Mouse (Mus musculus) hindbrain, embryonic 12.5 days (tissue): Measurements from ENCODE around the gene Tmem184b. TPM values are rescaled to one million over a fixed set of nuclear protein-coding genes. Genes with fewer than 3 reads are reported as not detected.

ENCODE experiments used
- ATAC-seq: fragments of 200-750 bp; cut with Nextera tagmentation; 2 replicates; pipeline ENCODE4 v1.8.0; 2017; ENCODE audit warnings: moderate TSS enrichment; ENCODE audit not compliant: low FRiP score
- H3K27ac ChIP-seq: fragments of 300-500 bp; sonication (generic); 2 replicates; pipeline ENCODE4 v1.5.1; 2016; ENCODE audit warnings: mild to moderate bottlenecking
- H3K27me3 ChIP-seq: fragments of 300-500 bp; sonication (generic); 2 replicates; pipeline ENCODE4 v1.6.1; 2016; ENCODE audit warnings: mild to moderate bottlenecking
- H3K36me3 ChIP-seq: fragments of 300-500 bp; sonication (generic); 2 replicates; pipeline ENCODE4 v1.6.1; 2016; ENCODE audit warnings: mild to moderate bottlenecking
- H3K4me1 ChIP-seq: fragments of 300-500 bp; sonication (generic); 2 replicates; pipeline ENCODE4 v1.6.1; 2016
- H3K4me2 ChIP-seq: fragments of 300-500 bp; sonication (generic); replicated peaks from 2 replicates; pipeline ENCODE4 v1.6.1; 2016; ENCODE audit warnings: mild to moderate bottlenecking
- H3K4me3 ChIP-seq: fragments of 300-500 bp; sonication (generic); 2 replicates; pipeline ENCODE4 v1.5.1; 2016; ENCODE audit warnings: mild to moderate bottlenecking
- H3K9ac ChIP-seq: fragments of 300-500 bp; sonication (generic); 2 replicates; pipeline ENCODE4 v1.6.1; 2016; ENCODE audit warnings: mild to moderate bottlenecking, moderate library complexity
- H3K9me3 ChIP-seq: fragments of 300-500 bp; sonication (generic); replicated peaks from 2 replicates; pipeline ENCODE4 v1.6.1; 2016; ENCODE audit warnings: mild to moderate bottlenecking
- WGBS: fragments of 180-500 bp; shearing (Covaris S2); methylation state at CpG from one replicate; pipeline ENCODE4 v1.1.7; 2016; 5-methylcytosine and 5-hydroxymethylcytosine counted together
- polyA plus RNA-seq: library from polyadenylated mRNA; unstranded; fragments of >200 nt; fragmentation: Nextera tagmentation; extraction: Ambion mirVana; gene quantifications from 2 replicates; pipeline ENCODE4 v1.2.1, GENCODE M21; 2016

Tmem184b gene
- polyA plus RNA-seq, 1 experiment from 2014 or later: 46.2 TPM

DNA sequence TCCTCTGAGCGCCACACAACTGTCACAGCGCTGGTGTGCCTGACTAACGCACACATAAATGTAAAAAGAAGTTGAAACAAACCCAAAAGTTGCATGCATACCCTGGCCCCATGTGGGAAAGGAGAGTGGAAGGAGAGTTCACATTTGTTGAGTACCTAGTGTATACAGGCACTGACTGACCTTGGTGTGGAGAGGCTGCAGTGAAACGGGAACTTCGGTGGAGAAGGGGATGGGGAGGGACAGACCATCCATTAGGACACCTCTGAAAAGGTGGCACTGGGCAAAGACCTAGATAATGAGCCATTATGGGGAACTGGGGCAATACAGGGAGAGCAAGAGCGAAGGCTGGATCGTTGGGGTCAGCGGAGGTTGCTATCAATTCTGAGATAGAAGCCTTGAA, 46.9 kb downstream of the Tmem184b start:
- Histone ChIP-seq H3K9me3 (no peaks in the 10 kb centered on the region), H3K4me1 (peaks cover 25% of the 10 kb centered on the region), H3K9ac (no peak overlapping the region), H3K4me2 (peak overlapping the region; percentile 75), H3K27ac (no peak overlapping the region), H3K36me3 (peaks cover 7% of the 10 kb centered on the region), H3K4me3 (no peak overlapping the region), H3K27me3 (peaks cover 20% of the 10 kb centered on the region)
- 80% methylated on average over 8 of the region's 8 CpGs for WGBS
- no peak for ATAC-seq

DNA sequence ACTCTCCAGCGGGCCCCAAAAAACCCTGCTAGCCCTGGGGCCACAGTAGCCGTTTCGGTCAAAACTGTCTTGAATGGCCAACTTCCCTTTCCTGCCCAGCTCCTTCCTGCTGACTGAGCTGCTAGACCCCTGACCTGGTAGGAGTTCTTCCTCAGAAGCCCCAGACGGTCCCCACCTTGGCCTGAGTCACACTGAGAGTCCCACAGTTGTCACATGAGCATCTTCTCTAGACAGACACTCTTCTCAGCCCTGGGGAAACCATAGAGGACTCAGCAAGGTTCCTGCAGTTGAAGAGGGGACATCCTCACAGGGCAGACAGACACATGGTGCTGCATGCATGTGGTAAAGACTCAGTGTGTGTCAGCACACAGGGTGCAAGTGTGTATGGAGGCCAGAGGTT, 48.8 kb downstream of the Tmem184b start:
- Histone ChIP-seq H3K9ac (no peak overlapping the region), H3K27ac (no peak overlapping the region), H3K4me3 (no peak overlapping the region), H3K27me3 (peaks cover 23% of the 10 kb centered on the region), H3K4me2 (no peak overlapping the region), H3K4me1 (peaks cover 23% of the 10 kb centered on the region), H3K9me3 (no peaks in the 10 kb centered on the region), H3K36me3 (no peaks in the 10 kb centered on the region)
- no peak for ATAC-seq
- 76% methylated on average over 4 of the region's 4 CpGs for WGBS

DNA sequence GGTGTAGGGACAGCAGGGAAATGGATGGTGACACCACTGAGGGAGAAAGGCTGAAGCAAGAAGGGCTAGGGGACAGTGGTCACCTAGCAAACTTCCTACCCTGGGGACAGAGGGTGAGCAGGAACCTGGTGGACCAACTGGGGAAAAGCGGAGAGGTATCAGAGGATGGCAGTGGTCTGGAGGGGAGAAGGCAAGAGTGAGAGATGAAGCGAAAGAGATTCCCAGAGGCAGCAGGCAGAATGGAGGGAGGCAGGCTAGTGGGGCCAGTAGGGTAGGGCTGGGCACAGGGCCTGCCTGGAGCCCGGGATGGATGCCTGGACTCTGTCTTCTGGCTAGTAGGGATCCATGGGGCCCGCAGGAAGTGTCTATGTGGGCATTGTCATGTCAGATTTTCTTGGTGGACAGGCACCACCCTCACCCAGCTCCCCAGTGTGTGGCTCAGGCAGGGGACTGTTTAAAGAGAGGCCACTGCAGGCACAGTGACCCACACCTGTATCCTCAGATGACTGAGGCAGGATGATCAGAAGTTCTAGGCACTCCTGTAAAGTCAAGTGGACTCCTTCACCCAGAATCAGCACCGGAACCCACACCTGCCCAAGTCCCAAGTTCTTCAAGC, 49.6 kb downstream of the Tmem184b start:
- 87% methylated on average over 5 of the region's 5 CpGs for WGBS
- no peak overlapping the region for H3K27ac ChIP-seq
- H3K36me3 ChIP-seq: no peaks in the 10 kb centered on the region
- ATAC-seq: no peak
- peaks cover 30% of the 10 kb centered on the region for H3K27me3 ChIP-seq
- no peak overlapping the region for H3K9ac ChIP-seq
- H3K4me1 ChIP-seq: peaks cover 23% of the 10 kb centered on the region
- H3K4me3 ChIP-seq: no peak overlapping the region
- H3K4me2 ChIP-seq: no peak overlapping the region
- no peaks in the 10 kb centered on the region for H3K9me3 ChIP-seq

DNA sequence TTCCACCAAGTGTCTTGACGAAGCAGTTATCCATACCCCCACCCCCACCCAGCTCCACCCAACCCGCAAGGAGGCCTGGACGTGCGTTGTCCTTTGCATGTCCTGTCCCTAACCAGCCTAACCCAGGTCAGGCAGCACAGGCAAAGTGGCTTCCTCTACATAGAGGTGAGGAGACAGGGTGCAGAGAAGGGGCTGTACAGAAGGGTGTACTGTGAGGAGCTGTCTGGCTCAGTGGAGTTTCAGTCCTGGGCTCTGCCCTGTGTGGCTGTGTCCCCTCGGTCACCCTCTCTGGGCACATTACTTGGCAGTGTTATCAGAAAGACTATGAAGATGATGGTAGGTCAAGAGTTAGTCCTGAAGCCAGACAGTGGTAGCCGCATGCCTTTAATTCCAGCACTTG, 50.9 kb downstream of the Tmem184b start:
- WGBS: 83% methylated on average over 6 of the region's 6 CpGs
- Histone ChIP-seq H3K4me2 (no peak overlapping the region), H3K4me1 (peaks cover 27% of the 10 kb centered on the region), H3K9ac (no peak overlapping the region), H3K9me3 (no peaks in the 10 kb centered on the region), H3K27ac (no peak overlapping the region), H3K27me3 (peaks cover 36% of the 10 kb centered on the region), H3K36me3 (no peaks in the 10 kb centered on the region), H3K4me3 (no peak overlapping the region)
- ATAC-seq: no peak

DNA sequence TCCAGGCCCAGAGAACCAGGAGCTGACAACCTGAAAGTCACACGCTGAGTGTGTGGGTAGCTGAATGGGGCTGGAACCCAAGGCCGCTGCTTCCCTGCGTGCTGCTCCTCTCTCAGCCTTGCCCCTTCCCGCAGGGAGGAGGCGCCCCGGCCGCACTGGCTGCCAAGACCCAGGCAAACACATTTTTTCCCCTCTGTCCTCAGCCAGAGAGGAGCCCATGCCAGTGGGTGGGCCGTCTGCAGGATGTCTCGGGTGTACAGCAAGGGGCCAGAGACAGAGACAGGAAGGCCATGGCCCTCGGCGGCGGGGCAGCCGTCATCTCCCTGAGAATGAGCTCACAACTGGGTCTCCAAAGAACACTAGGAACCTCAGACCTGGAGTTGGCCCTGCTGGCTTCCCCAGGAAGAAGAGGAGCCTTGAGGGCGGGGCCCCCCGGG, 52.0 kb downstream of the Tmem184b start:
- Histone ChIP-seq H3K4me3 (no peak overlapping the region), H3K36me3 (no peaks in the 10 kb centered on the region), H3K9ac (peak overlapping the region; percentile 9; the same call in 1 of the 2 replicates), H3K4me1 (peaks cover 17% of the 10 kb centered on the region), H3K27me3 (peaks cover 29% of the 10 kb centered on the region), H3K4me2 (no peak overlapping the region), H3K27ac (no peak overlapping the region), H3K9me3 (no peaks in the 10 kb centered on the region)
- 25% methylated on average over 15 of the region's 15 CpGs for WGBS
- no peak for ATAC-seq

DNA sequence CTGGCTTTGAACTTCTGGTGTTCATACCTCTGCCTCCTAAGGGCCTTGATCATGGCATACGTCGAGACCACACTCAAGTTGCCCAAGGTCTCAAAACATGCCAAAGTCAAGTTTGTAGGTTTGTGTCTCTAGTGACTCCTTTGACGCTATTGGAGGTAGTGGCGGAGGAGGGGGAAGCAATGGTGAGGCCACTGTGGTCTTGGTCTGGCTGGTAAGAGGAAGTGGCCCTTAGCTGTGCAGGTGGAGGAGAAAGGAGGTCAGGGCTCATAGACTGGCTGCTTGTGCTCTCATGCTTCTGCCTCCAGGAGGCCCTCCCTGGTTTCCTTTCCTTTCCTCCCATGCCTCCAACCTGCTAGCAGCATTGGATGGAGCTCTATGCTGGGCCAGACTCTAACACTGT, 52.5 kb downstream of the Tmem184b start:
- Histone ChIP-seq H3K9me3 (no peaks in the 10 kb centered on the region), H3K4me1 (peaks cover 16% of the 10 kb centered on the region), H3K27me3 (peaks cover 29% of the 10 kb centered on the region), H3K9ac (no peak overlapping the region), H3K36me3 (no peaks in the 10 kb centered on the region), H3K4me2 (no peak overlapping the region), H3K27ac (no peak overlapping the region), H3K4me3 (no peak overlapping the region)
- no peak for ATAC-seq
- WGBS: 88% methylated on average over 4 of the region's 4 CpGs

DNA sequence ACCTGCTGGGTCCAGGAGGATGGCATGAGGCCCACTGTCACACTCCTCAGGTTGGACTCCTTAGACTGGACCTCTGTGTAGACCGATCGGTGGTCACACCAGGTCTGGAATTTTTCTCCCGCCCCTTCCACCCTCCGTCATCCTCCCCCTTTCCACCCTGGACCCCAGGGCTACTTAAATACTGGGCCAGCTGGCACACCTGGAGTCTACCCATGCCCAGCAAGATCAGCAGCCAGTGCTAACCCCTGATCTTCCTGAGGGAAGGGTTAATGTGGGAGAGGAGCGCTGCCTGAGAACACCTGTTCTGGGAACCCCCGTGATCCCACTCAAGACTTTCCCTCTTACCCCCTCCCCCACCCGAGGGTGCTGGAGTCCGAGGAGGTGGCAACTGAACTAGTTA, 54.7 kb downstream of the Tmem184b start:
- Histone ChIP-seq H3K36me3 (no peaks in the 10 kb centered on the region), H3K9ac (peak overlapping the region; percentile 3; the same call in 1 of the 2 replicates), H3K27me3 (peaks cover 24% of the 10 kb centered on the region), H3K4me1 (peaks cover 16% of the 10 kb centered on the region), H3K27ac (no peak overlapping the region), H3K4me2 (peak overlapping the region; percentile 98), H3K9me3 (no peaks in the 10 kb centered on the region), H3K4me3 (peak overlapping the region; percentile 73; the same call in 1 of the 2 replicates)
- ATAC-seq: peak; percentile 3; the same call in 1 of the 2 replicates
- 78% methylated on average over 8 of the region's 8 CpGs for WGBS

DNA sequence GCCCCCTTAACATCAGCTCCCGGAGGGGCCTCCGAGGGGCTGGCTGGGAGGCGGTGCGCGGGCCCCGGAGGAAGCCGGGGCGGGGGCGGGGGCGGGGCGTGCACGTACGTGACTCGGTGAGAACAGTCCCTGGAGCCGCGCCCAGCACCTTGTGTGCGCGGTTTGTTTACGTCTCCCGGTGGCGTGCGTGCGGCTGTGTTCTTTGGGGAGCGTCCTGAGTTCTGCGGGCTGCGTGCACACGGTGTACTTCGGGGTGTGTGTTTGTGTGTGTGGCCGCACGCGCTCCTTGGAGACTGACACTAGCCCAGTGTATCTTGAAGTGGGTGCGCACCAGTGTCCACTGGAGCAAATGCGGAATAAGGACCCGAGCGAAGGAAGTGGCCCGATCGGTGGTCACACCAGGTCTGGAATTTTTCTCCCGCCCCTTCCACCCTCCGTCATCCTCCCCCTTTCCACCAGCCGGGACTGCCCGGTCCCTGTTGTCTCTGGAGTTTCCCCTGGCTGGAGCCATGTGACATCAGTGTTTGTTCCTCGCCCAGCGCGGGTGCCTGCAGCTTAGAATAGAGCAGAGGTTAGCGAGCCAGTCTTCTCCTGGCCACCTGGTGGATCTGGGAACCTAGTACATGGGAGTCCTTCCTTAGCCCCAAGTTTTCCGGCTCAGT, 55.4 kb downstream of the Tmem184b start:
- no peaks in the 10 kb centered on the region for H3K36me3 ChIP-seq
- H3K4me3 ChIP-seq: peak overlapping the region; percentile 73
- WGBS: under 1% methylated on average over 44 of the region's 46 CpGs
- no peaks in the 10 kb centered on the region for H3K9me3 ChIP-seq
- peak overlapping the region; percentile 83 for H3K27ac ChIP-seq
- peaks cover 16% of the 10 kb centered on the region for H3K4me1 ChIP-seq
- peak overlapping the region; percentile 71 for H3K9ac ChIP-seq
- ATAC-seq: peak; percentile 72
- peak overlapping the region; percentile 98 for H3K4me2 ChIP-seq
- peaks cover 24% of the 10 kb centered on the region for H3K27me3 ChIP-seq

DNA sequence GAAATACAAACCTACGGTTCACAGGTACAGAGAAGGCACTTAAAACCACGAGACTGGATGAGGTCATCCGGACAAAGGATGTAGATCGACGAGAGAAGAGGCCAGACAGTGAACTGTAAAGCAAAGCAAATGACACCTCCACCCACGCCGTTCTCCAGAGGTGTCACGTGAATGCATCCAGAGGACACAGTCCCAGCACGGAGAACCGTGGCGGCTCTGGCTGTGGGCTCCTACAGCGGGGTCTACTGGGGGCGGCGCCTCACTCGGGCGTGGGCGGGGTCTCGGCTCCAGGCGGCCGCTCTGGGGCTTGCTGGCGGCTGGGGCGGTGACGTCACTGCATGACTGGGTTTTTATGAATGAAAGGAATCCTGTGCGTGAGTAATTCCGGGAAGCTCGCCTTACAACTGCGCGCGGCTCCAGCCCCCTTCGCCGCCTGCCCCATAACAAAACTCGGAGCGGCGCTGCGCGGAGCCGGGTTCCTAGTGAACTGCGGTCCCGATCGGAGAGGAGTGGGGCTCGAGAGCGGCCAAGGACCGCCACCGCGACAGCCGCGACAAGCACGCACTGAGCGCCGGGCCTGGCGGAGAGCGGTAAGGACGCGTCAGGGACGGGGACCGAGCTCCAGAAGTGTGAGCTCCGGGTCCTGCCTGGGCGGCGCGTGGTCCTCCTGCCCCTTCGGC, 56.1 kb downstream of the Tmem184b start:
- peak overlapping the region; percentile 83 for H3K27ac ChIP-seq
- under 1% methylated on average over 59 of the region's 61 CpGs for WGBS
- H3K4me3 ChIP-seq: peak overlapping the region; percentile 73
- peak overlapping the region; percentile 98 for H3K4me2 ChIP-seq
- no peaks in the 10 kb centered on the region for H3K9me3 ChIP-seq
- no peaks in the 10 kb centered on the region for H3K36me3 ChIP-seq
- H3K4me1 ChIP-seq: peaks cover 16% of the 10 kb centered on the region
- peak overlapping the region; percentile 71 for H3K9ac ChIP-seq
- peak; percentile 92 for ATAC-seq
- H3K27me3 ChIP-seq: peaks cover 24% of the 10 kb centered on the region

DNA sequence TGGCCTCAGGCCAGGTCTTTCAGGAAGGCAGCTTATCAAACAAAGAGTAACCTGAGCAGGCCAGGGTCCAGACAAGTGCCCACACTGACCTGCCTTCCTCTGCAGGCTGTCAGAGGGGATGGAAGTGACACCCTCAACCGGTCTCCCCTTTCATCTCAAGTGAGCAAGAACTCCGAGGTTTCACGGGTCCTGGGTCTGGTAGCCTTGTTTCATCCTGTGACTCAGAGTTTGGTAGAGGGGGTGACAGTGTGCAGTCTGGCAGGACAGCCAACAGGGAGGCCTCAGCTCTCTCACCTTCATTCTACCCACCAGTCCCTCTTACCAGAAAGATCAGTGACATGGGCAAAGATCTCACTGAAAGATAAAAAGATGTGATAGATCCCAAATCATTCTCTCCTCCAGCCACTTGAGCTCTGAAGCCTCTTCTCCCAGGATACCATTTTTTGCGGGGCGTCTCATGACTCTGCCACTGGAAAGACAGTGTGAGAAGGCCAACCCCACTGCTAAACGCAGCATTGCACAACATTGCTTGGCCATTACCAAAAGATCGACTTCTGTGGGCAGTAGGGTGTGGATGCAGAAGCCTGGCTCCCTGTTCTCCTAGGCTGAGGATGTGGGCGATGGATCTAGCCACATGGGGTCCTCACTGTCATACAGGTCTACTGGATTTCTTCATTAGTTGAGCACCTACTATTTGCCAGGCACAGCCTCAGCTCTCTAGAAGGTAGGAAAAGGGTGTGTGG, 57.1 kb downstream of the Tmem184b start, which contains the start of gene Maff:
Maff (plus strand) TSS at position 571 of the 743 bp plus-strand sequence.
- H3K36me3 ChIP-seq: no peaks in the 10 kb centered on the region
- ATAC-seq: no peak
- H3K9me3 ChIP-seq: no peaks in the 10 kb centered on the region
- peak within 1 kb of the TSS; percentile 98 for H3K4me2 ChIP-seq
- 45% methylated on average over 8 of the region's 8 CpGs for WGBS
- peak within 1 kb of the TSS; percentile 83 for H3K27ac ChIP-seq
- peaks cover 9% of the 10 kb centered on the region for H3K4me1 ChIP-seq
- peaks cover 24% of the 10 kb centered on the region for H3K27me3 ChIP-seq
- peak within 1 kb of the TSS; percentile 71 for H3K9ac ChIP-seq
- peak within 1 kb of the TSS; percentile 73 for H3K4me3 ChIP-seq

DNA sequence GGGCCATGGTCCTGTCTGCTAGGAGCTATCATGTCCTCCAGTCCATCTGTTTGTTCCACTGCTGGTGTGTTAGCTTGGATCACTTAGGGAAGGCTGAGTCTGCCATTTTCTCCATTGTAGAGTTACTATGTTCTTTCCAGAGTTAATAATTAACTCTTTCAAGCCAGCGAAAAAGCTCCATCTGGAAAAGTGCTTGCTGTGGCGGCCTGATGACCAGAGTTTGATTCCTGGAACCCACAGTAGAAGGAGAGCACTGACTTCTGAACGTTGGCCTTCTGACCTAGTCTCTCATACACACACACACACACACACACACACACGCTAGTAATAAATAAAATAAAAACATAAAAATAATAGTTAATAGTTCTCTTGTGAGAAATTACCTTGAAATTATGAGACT, 58.7 kb downstream of the Tmem184b start:
- Histone ChIP-seq H3K9me3 (no peaks in the 10 kb centered on the region), H3K4me1 (peaks cover 8% of the 10 kb centered on the region), H3K27ac (no peak overlapping the region), H3K4me3 (no peak overlapping the region), H3K9ac (no peak overlapping the region), H3K27me3 (peaks cover 21% of the 10 kb centered on the region), H3K4me2 (no peak overlapping the region), H3K36me3 (no peaks in the 10 kb centered on the region)
- WGBS: 65% methylated on average over 4 of the region's 4 CpGs
- no peak for ATAC-seq
